Mouse (Mus musculus): ENCODE results near the gene Slc16a10. TPM values are rescaled to one million over a fixed set of nuclear protein-coding genes. Genes with fewer than 3 reads are reported as not detected.

The Slc16a10 gene
- polyA plus RNA-seq, 1 experiment from 2014 or later: 11.0 TPM

- H3K27ac ChIP-seq (replicated peaks; ENCODE audit: low read depth, low read length): no peak overlapping the region
Measured at GRCm38 (mm10) chr10:40094752-40095151, 47.3 kb downstream of the Slc16a10 start.

GRCm38 (mm10) chr10:40093526-40093925 is 48.5 kb downstream of the Slc16a10 start:
- no peaks in the 10 kb centered on the region for H3K36me3 ChIP-seq (ENCODE audit: control insufficient read depth, insufficient read depth, low read length)
- DNase-seq (ENCODE audit: low spot score): no peak
- ATAC-seq (ENCODE audit: insufficient number of reproducible peaks, low FRiP score, low TSS enrichment, low read depth): no peak
- no peak overlapping the region for H3K27ac ChIP-seq (replicated peaks; ENCODE audit: low read depth, low read length)
- H3K4me1 ChIP-seq (ENCODE audit: control insufficient read depth, insufficient read depth, low read length): no peaks in the 10 kb centered on the region
- H3K27me3 ChIP-seq (ENCODE audit: control insufficient read depth, insufficient read depth, low read length): no peaks in the 10 kb centered on the region
- H3K4me2 ChIP-seq (ENCODE audit: low read depth, severe bottlenecking): no peak overlapping the region
- no peak overlapping the region for H3K4me3 ChIP-seq (ENCODE audit: low read depth, low read length)
- H3K9ac ChIP-seq (ENCODE audit: low read length): no peak overlapping the region
- H3K9me3 ChIP-seq (ENCODE audit: control insufficient read depth, low read length): no peaks in the 10 kb centered on the region

More at GRCm38 (mm10) chr10:40094752-40095151, 47.3 kb downstream of the Slc16a10 start:
- Histone ChIP-seq H3K4me1 (ENCODE audit: control insufficient read depth, insufficient read depth, low read length) (no peaks in the 10 kb centered on the region), H3K9ac (ENCODE audit: low read length) (no peak overlapping the region), H3K4me3 (ENCODE audit: low read depth, low read length) (no peak overlapping the region), H3K4me2 (ENCODE audit: low read depth, severe bottlenecking) (no peak overlapping the region), H3K36me3 (ENCODE audit: control insufficient read depth, insufficient read depth, low read length) (no peaks in the 10 kb centered on the region), H3K9me3 (ENCODE audit: control insufficient read depth, low read length) (no peaks in the 10 kb centered on the region), H3K27me3 (ENCODE audit: control insufficient read depth, insufficient read depth, low read length) (no peaks in the 10 kb centered on the region)
- ATAC-seq (ENCODE audit: insufficient number of reproducible peaks, low FRiP score, low TSS enrichment, low read depth) (no peak), DNase-seq (ENCODE audit: low spot score) (no peak)
- 87% methylated on average over 2 of the region's 2 CpGs for WGBS

- 82% methylated on average over 2 of the region's 2 CpGs for WGBS
- Histone ChIP-seq H3K9me3 (ENCODE audit: control insufficient read depth, low read length) (no peaks in the 10 kb centered on the region), H3K27me3 (ENCODE audit: control insufficient read depth, insufficient read depth, low read length) (no peaks in the 10 kb centered on the region), H3K4me1 (ENCODE audit: control insufficient read depth, insufficient read depth, low read length) (no peaks in the 10 kb centered on the region), H3K36me3 (ENCODE audit: control insufficient read depth, insufficient read depth, low read length) (no peaks in the 10 kb centered on the region), H3K4me2 (ENCODE audit: low read depth, severe bottlenecking) (no peak overlapping the region), H3K27ac (replicated peaks; ENCODE audit: low read depth, low read length) (no peak overlapping the region), H3K4me3 (ENCODE audit: low read depth, low read length) (no peak overlapping the region), H3K9ac (ENCODE audit: low read length) (no peak overlapping the region)
- DNase-seq (ENCODE audit: low spot score): no peak
- ATAC-seq (ENCODE audit: insufficient number of reproducible peaks, low FRiP score, low TSS enrichment, low read depth): no peak
Measured at GRCm38 (mm10) chr10:40091455-40091854, 50.6 kb downstream of the Slc16a10 start.

GRCm38 (mm10) chr10:40090504-40091428 is 51.3 kb downstream of the Slc16a10 start:
- Histone ChIP-seq H3K4me3 (ENCODE audit: low read depth, low read length) (no peak overlapping the region), H3K36me3 (ENCODE audit: control insufficient read depth, insufficient read depth, low read length) (no peaks in the 10 kb centered on the region), H3K27ac (replicated peaks; ENCODE audit: low read depth, low read length) (no peak overlapping the region), H3K4me1 (ENCODE audit: control insufficient read depth, insufficient read depth, low read length) (no peaks in the 10 kb centered on the region), H3K9ac (ENCODE audit: low read length) (no peak overlapping the region), H3K9me3 (ENCODE audit: control insufficient read depth, low read length) (no peaks in the 10 kb centered on the region), H3K27me3 (ENCODE audit: control insufficient read depth, insufficient read depth, low read length) (no peaks in the 10 kb centered on the region), H3K4me2 (ENCODE audit: low read depth, severe bottlenecking) (no peak overlapping the region)
- WGBS: 75% methylated on average over 11 of the region's 11 CpGs
- no peak for DNase-seq (ENCODE audit: low spot score)
- no peak for ATAC-seq (ENCODE audit: insufficient number of reproducible peaks, low FRiP score, low TSS enrichment, low read depth)

DNA sequence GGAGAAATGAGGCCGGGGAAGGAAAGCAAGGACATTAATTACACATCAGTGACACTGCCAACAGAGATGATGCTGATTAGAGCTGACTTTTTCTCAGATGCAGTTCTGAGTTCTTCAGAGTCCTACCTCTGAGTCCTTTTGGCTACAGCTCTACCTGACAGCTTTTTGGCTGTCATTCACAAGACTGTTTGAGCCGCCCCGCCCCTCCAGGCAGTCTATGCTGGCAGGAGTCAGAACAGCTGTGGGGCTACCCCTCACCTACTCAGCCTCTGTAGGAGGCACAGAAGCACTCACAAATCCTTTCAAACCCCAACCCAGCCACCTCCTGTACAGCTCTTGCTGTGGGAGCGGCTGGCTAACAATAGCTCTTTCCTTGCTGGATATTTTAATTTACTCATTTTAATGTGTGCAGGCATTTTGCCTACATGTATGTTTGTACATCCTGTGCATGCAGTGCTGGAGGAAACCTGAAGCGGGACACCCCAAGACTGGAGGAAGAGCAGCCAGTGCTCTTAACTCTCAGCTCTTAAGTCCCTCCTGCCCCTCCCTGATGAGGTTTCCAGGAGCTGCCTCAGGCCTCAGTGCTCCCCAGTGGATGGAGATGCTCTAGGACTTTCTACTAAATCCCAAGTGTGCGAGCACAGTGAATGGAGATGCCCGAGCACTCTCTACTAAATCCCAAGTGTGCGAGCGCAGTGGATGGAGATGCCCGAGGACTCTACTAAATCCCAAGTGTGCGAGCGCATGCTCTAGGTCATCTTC is 57.5 kb downstream of the Slc16a10 start:
- H3K36me3 ChIP-seq (ENCODE audit: control insufficient read depth, insufficient read depth, low read length): no peaks in the 10 kb centered on the region
- no peaks in the 10 kb centered on the region for H3K9me3 ChIP-seq (ENCODE audit: control insufficient read depth, low read length)
- H3K9ac ChIP-seq (ENCODE audit: low read length): no peak overlapping the region
- WGBS: 79% methylated on average over 12 of the region's 12 CpGs
- no peak for DNase-seq (ENCODE audit: low spot score)
- no peak overlapping the region for H3K4me3 ChIP-seq (ENCODE audit: low read depth, low read length)
- no peak overlapping the region for H3K27ac ChIP-seq (replicated peaks; ENCODE audit: low read depth, low read length)
- no peak overlapping the region for H3K4me2 ChIP-seq (ENCODE audit: low read depth, severe bottlenecking)
- H3K4me1 ChIP-seq (ENCODE audit: control insufficient read depth, insufficient read depth, low read length): no peaks in the 10 kb centered on the region; the same call in 1 of the 2 replicates
- ATAC-seq (ENCODE audit: insufficient number of reproducible peaks, low FRiP score, low TSS enrichment, low read depth): no peak
- H3K27me3 ChIP-seq (ENCODE audit: control insufficient read depth, insufficient read depth, low read length): no peaks in the 10 kb centered on the region

- no peak for ATAC-seq (ENCODE audit: insufficient number of reproducible peaks, low FRiP score, low TSS enrichment, low read depth)
- WGBS: 92% methylated on average over 4 of the region's 4 CpGs
- Histone ChIP-seq H3K4me2 (ENCODE audit: low read depth, severe bottlenecking) (no peak overlapping the region), H3K4me1 (ENCODE audit: control insufficient read depth, insufficient read depth, low read length) (no peaks in the 10 kb centered on the region; the same call in 1 of the 2 replicates), H3K9me3 (ENCODE audit: control insufficient read depth, low read length) (no peaks in the 10 kb centered on the region), H3K4me3 (ENCODE audit: low read depth, low read length) (no peak overlapping the region), H3K9ac (ENCODE audit: low read length) (no peak overlapping the region), H3K27me3 (ENCODE audit: control insufficient read depth, insufficient read depth, low read length) (no peaks in the 10 kb centered on the region), H3K27ac (replicated peaks; ENCODE audit: low read depth, low read length) (no peak overlapping the region), H3K36me3 (ENCODE audit: control insufficient read depth, insufficient read depth, low read length) (no peaks in the 10 kb centered on the region)
- DNase-seq (ENCODE audit: low spot score): no peak
Measured at GRCm38 (mm10) chr10:40083556-40083955, 58.5 kb downstream of the Slc16a10 start.

GRCm38 (mm10) chr10:40082668-40083067 is 59.4 kb downstream of the Slc16a10 start:
- WGBS: 90% methylated on average over 7 of the region's 7 CpGs
- Histone ChIP-seq H3K27me3 (ENCODE audit: control insufficient read depth, insufficient read depth, low read length) (no peaks in the 10 kb centered on the region), H3K9me3 (ENCODE audit: control insufficient read depth, low read length) (no peaks in the 10 kb centered on the region), H3K4me1 (ENCODE audit: control insufficient read depth, insufficient read depth, low read length) (no peaks in the 10 kb centered on the region; the same call in 1 of the 2 replicates), H3K4me2 (ENCODE audit: low read depth, severe bottlenecking) (no peak overlapping the region), H3K4me3 (ENCODE audit: low read depth, low read length) (no peak overlapping the region), H3K27ac (replicated peaks; ENCODE audit: low read depth, low read length) (no peak overlapping the region), H3K9ac (ENCODE audit: low read length) (no peak overlapping the region), H3K36me3 (ENCODE audit: control insufficient read depth, insufficient read depth, low read length) (no peaks in the 10 kb centered on the region)
- ATAC-seq (ENCODE audit: insufficient number of reproducible peaks, low FRiP score, low TSS enrichment, low read depth) (no peak), DNase-seq (ENCODE audit: low spot score) (no peak)

GRCm38 (mm10) chr10:40080533-40080932 is 61.5 kb downstream of the Slc16a10 start:
- ATAC-seq (ENCODE audit: insufficient number of reproducible peaks, low FRiP score, low TSS enrichment, low read depth): no peak
- DNase-seq (ENCODE audit: low spot score): no peak
- Histone ChIP-seq H3K27ac (replicated peaks; ENCODE audit: low read depth, low read length) (no peak overlapping the region), H3K27me3 (ENCODE audit: control insufficient read depth, insufficient read depth, low read length) (no peaks in the 10 kb centered on the region), H3K4me3 (ENCODE audit: low read depth, low read length) (no peak overlapping the region), H3K9ac (ENCODE audit: low read length) (no peak overlapping the region), H3K9me3 (ENCODE audit: control insufficient read depth, low read length) (no peaks in the 10 kb centered on the region), H3K36me3 (ENCODE audit: control insufficient read depth, insufficient read depth, low read length) (no peaks in the 10 kb centered on the region), H3K4me1 (ENCODE audit: control insufficient read depth, insufficient read depth, low read length) (no peaks in the 10 kb centered on the region; the same call in 1 of the 2 replicates), H3K4me2 (ENCODE audit: low read depth, severe bottlenecking) (no peak overlapping the region)
- 72% methylated on average over 10 of the region's 10 CpGs for WGBS

All from limb, embryonic 11.5 days (tissue).